ENCODE assay signal across 8 mouse cellular contexts in the genomic region with DNA sequence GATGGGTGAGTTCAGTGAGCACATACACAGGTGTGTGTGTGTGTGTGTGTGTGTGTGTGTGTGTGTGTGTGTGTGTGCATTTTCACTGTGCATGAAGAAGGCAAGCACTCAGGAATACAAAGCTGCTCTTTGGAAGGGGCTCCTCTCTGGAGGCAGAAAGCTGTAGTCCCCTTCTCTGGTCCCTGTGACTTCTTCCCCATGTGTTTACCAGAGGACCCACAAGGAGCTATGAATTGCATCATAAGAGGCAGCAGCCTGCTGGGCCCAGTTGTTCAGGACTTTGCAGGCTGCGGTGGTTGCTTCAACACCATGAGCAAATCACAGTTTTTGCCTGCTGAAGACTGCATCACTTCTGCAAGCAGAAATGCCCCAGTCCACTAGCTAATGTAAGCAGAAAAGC. TPM values are rescaled to one million over a fixed set of nuclear protein-coding genes. Genes with fewer than 3 reads are reported as not detected.
A peak's percentile ranks its signal among the peaks of the same experiment; 100 is the strongest.
DNase-seq lines count a peak whose midpoint lies in the region; ATAC-seq and TF ChIP-seq lines count a peak whose summit lies in the region.
"Had no signal": no experiment of that assay in that cellular context is flagged by ENCODE, and none has a peak within 500 bp of the region (broad histone marks: within the 10 kb centered on the region; RNA-seq: fewer than 3 reads in every experiment).

No protein-coding gene starts in this region.

- H3K36me3 ChIP-seq in forebrain, embryonic 10.5 days (replicated peaks): no peaks in the 10 kb centered on the region
- no peaks in the 10 kb centered on the region for H3K36me3 ChIP-seq in neural tube, embryonic 13.5 days
- H3K36me3 ChIP-seq: G1E had no signal

- H3K27me3 ChIP-seq in forebrain, embryonic 10.5 days (ENCODE audit: poor library complexity, severe bottlenecking): peaks cover 52% of the 10 kb centered on the region
- peaks cover 39% of the 10 kb centered on the region for H3K27me3 ChIP-seq in neural tube, embryonic 13.5 days

- no peaks in the 10 kb centered on the region for H3K4me1 ChIP-seq in cortical plate, adult 2 months (ENCODE audit: control insufficient read depth, insufficient read depth, low read length)
- peaks cover 24% of the 10 kb centered on the region for H3K4me1 ChIP-seq in forebrain, embryonic 10.5 days
- H3K4me1 ChIP-seq in neural tube, embryonic 13.5 days (replicated peaks): peaks cover 19% of the 10 kb centered on the region

- H3K9ac ChIP-seq in neural tube, embryonic 13.5 days: peak overlapping the region; percentile 72

- 38% methylated on average over 1 of the region's 1 CpGs for WGBS in forebrain, embryonic 10.5 days
- 30% methylated on average over 1 of the region's 1 CpGs for WGBS in neural tube, embryonic 13.5 days

- H3K4me2 ChIP-seq in neural tube, embryonic 13.5 days: peak overlapping the region; percentile 75

- TF ChIP-seq CTCF in cortical plate, adult 2 months (IDR thresholded peaks at IDR 0.05; ENCODE audit: extremely low read depth, insufficient read depth, low read length): no peak

- 0 out of 2 replicates have a peak overlapping the region, but pooled peaks have one; percentile 58 for H3K27ac ChIP-seq in cortical plate, adult 2 months (ENCODE audit: insufficient read depth, low read length)
- H3K27ac ChIP-seq in forebrain, embryonic 10.5 days: no peak overlapping the region
- H3K27ac ChIP-seq in neural tube, embryonic 13.5 days (replicated peaks): no peak overlapping the region; the same call in 1 of the 2 replicates

- ATAC-seq in neural tube, embryonic 13.5 days (ENCODE audit: low read depth): 0 out of 2 replicates have a peak, but pooled peaks have one; percentile 20

- no peak for DNase-seq in forebrain, embryonic 10.5 days (ENCODE audit: extremely low spot score, low spot score)
- peak; percentile 10 to 19 for DNase-seq in layer of hippocampus, postnatal 10 days (ENCODE audit: low spot score in 2 of 2)
- no peak for DNase-seq in heart, adult 9 months (ENCODE audit: low spot score in 2 of 2)
- no peak for DNase-seq in thymus, postnatal 36 days
- no peak for DNase-seq in urinary bladder, adult 2 months (ENCODE audit: low spot score)

- TF ChIP-seq POLR2A in cortical plate, adult 2 months (IDR thresholded peaks at IDR 0.05; ENCODE audit: extremely low read depth, insufficient read depth, low read length): no peak

- H3K9me3 ChIP-seq in forebrain, embryonic 10.5 days: no peaks in the 10 kb centered on the region
- H3K9me3 ChIP-seq in neural tube, embryonic 13.5 days: no peaks in the 10 kb centered on the region
- H3K9me3 ChIP-seq: G1E had no signal

- H3K4me3 ChIP-seq in cortical plate, adult 2 months (ENCODE audit: insufficient read depth, low read length): peak overlapping the region; percentile 93
- peak overlapping the region; percentile 68 for H3K4me3 ChIP-seq in forebrain, embryonic 10.5 days
- peak overlapping the region; percentile 61 for H3K4me3 ChIP-seq in neural tube, embryonic 13.5 days

RNA-seq across cellular contexts. Expression of a gene that starts 0.8 kb away (rescaled TPM):
- polyA plus RNA-seq in cortical plate, adult 2 months (2012; rRNA removed): 84.1 and 86.2 TPM in 2 replicates
- 0.14 and 0.79 TPM in 2 replicates for polyA plus RNA-seq in forebrain, embryonic 10.5 days (2016; fragmentation: Nextera tagmentation; extraction: Ambion mirVana)
- 100 to 1,000 TPM; 105 to 120 TPM for total RNA-seq in layer of hippocampus, postnatal 10 days (2021)
- polyA plus RNA-seq in neural tube, embryonic 13.5 days (2015; fragmentation: Nextera tagmentation; extraction: Ambion mirVana): 35.4 and 37.2 TPM in 2 replicates
- 2.4 and 3.8 TPM in 2 replicates for polyA plus RNA-seq in urinary bladder, adult 2 months (2012; rRNA removed)
- polyA plus RNA-seq: G1E had no signal

Comparison
In these comparisons a context has a peak if more than half of its experiments do, and no peak if none do; other contexts are left out.
1. DNase-seq: peak in layer of hippocampus, postnatal 10 days (2 of 2); none in forebrain, embryonic 10.5 days (single experiment), heart, adult 9 months (0 of 2), thymus, postnatal 36 days (0 of 2) and urinary bladder, adult 2 months (single experiment).
2. Peak in every context shown above with its lines, with median percentiles within 50 percentile points of each other: H3K4me3 ChIP-seq.